In the genomic region with DNA sequence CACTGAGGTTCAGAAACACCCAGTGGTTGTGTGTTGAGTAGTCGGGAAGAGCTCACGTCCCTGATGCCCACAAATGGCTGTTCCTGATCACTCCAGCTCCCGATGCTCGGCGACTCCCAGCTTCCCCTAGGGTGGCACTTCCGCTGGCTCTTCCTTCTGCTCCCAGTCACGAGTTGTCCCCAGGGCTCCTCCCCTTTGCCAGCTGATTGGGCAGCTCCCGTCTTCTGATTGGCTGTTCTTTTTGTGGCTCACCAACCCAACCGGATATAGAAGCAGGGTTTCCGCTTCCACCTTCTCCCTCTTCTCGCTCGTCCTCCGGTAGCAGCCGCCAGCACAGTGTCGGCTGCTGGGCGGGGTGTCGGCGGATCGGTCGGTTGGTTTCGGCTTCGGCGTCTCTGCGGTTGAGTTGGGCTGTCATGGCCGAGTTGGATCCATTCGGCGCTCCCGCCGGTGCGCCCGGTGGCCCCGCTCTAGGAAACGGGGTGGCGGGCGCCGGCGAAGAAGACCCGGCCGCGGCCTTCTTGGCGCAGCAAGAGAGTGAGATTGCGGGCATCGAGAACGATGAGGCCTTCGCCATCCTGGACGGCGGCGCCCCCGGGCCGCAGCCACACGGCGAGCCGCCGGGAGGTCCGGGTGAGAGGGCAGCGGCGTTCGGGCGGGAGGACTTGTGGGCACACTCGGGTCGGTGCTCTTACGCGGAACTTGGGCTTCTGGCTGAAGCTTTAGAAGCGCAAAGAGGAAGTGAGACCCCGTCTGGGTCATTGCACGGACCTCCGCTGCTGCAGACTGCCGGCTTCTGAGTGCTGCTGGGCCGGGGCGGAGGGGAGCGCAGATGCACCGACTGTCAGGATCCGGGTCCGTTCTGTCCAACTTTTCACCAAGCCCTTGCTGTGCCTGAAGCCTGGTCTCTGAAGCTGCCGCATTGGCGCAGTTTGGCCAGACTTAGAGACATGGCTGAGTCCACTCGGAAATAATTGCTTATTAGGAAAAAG, we compare ENCODE assay signal across 7 mouse cellular contexts. TPM values are rescaled to one million over a fixed set of nuclear protein-coding genes. Genes with fewer than 3 reads are reported as not detected.
DNase-seq lines count a peak whose midpoint lies in the region; ATAC-seq lines count a peak whose summit lies in the region.

No protein-coding gene starts in this region.

- H3K4me3 ChIP-seq in intestine, embryonic 16.5 days (ENCODE audit: low read length), result peak overlapping the region; percentile 88
- peak overlapping the region; percentile 82 for H3K4me3 ChIP-seq in midbrain, embryonic 11.5 days (ENCODE audit: low read depth, low read length)

- H3K9me3 ChIP-seq in intestine, embryonic 16.5 days (ENCODE audit: control insufficient read depth, low read length), result no peaks in the 10 kb centered on the region
- H3K9me3 ChIP-seq in midbrain, embryonic 11.5 days (ENCODE audit: control insufficient read depth, low read length), result no peaks in the 10 kb centered on the region

- ATAC-seq in intestine, embryonic 16.5 days, result peak; percentile 96
- peak; percentile 99 for ATAC-seq in midbrain, embryonic 11.5 days (ENCODE audit: low FRiP score)

- H3K4me1 ChIP-seq in intestine, embryonic 16.5 days (ENCODE audit: control insufficient read depth, insufficient read depth, low read length), result peaks cover 24% of the 10 kb centered on the region
- H3K4me1 ChIP-seq in midbrain, embryonic 11.5 days (ENCODE audit: control insufficient read depth, insufficient read depth, low read length), result peaks cover 13% of the 10 kb centered on the region

- H3K27me3 ChIP-seq in intestine, embryonic 16.5 days (replicated peaks; ENCODE audit: control insufficient read depth, insufficient read depth, low read length), result no peaks in the 10 kb centered on the region
- peaks cover 3% of the 10 kb centered on the region; the same call in 1 of the 2 replicates for H3K27me3 ChIP-seq in midbrain, embryonic 11.5 days (ENCODE audit: control insufficient read depth, insufficient read depth, low read length)

- peak overlapping the region; percentile 88 for H3K4me2 ChIP-seq in intestine, embryonic 16.5 days (ENCODE audit: low read depth, low read length)
- H3K4me2 ChIP-seq in midbrain, embryonic 11.5 days, result peak overlapping the region; percentile 88

- H3K9ac ChIP-seq in intestine, embryonic 16.5 days (ENCODE audit: low read depth, low read length), result peak overlapping the region; percentile 94
- peak overlapping the region; percentile 78 for H3K9ac ChIP-seq in midbrain, embryonic 11.5 days (ENCODE audit: low read length)

- under 1% methylated on average over 77 of the region's 77 CpGs for WGBS in intestine, embryonic 16.5 days
- WGBS in midbrain, embryonic 11.5 days, result under 1% methylated on average over 77 of the region's 77 CpGs

- DNase-seq in adrenal gland, adult 2 months, result peak; percentile 95
- DNase-seq in embryo, embryonic 11.5 days (ENCODE audit: low read depth, low spot score), result peak; percentile 88
- DNase-seq in gastrocnemius, postnatal 36 days, result peak; percentile 80 to 90
- peak; percentile 90 to 92 for DNase-seq in left cerebral cortex, postnatal 36 days (ENCODE audit: low spot score in 2 of 2)
- peak; percentile 96 for DNase-seq in midbrain, embryonic 11.5 days (ENCODE audit: low spot score, missing footprints)
- peak; percentile 97 for DNase-seq in skeletal muscle tissue, adult 2 months (ENCODE audit: low read depth, low spot score)

- intact Hi-C loops in gastrocnemius, postnatal 36 days (cut with DNase I), result no loop called here
- intact Hi-C loops in left cerebral cortex, postnatal 36 days (cut with DNase I), result no loop called here

- H3K36me3 ChIP-seq in intestine, embryonic 16.5 days (ENCODE audit: control insufficient read depth, insufficient read depth, low read length), result no peaks in the 10 kb centered on the region
- H3K36me3 ChIP-seq in midbrain, embryonic 11.5 days (ENCODE audit: control insufficient read depth, insufficient read depth, low read length), result no peaks in the 10 kb centered on the region

- peak overlapping the region; percentile 84 for H3K27ac ChIP-seq in intestine, embryonic 16.5 days (ENCODE audit: low read length)
- no peak overlapping the region for H3K27ac ChIP-seq in midbrain, embryonic 11.5 days (ENCODE audit: low read depth, low read length)

RNA-seq across cellular contexts. Expression of a gene that starts 8.4 kb away (rescaled TPM):
- total RNA-seq in adrenal gland, adult 2 months (2021), result 100 to 1,000 TPM; 182 to 183 TPM
- polyA plus RNA-seq in adrenal gland, adult 2 months (2012; rRNA removed), result 141 and 143 TPM in 2 replicates
- total RNA-seq in gastrocnemius, postnatal 36 days (2021), result 10 to 100 TPM; 46.3 to 49.3 TPM
- polyA plus RNA-seq in intestine, embryonic 16.5 days (2015; fragmentation: Nextera tagmentation; extraction: Ambion mirVana), result 241 and 256 TPM in 2 replicates
- total RNA-seq in left cerebral cortex, postnatal 36 days (2021), result 100 to 1,000 TPM; 266 to 296 TPM
- 226 and 236 TPM in 2 replicates for polyA plus RNA-seq in midbrain, embryonic 11.5 days (2014; fragmentation: Nextera tagmentation; extraction: Ambion mirVana)

RNA-seq across cellular contexts. Expression of a gene that starts 29.4 kb away (rescaled TPM):
- not detected for total RNA-seq in adrenal gland, adult 2 months (2021)
- 0.04 TPM in 1 of 2 replicates, not detected in the other for polyA plus RNA-seq in adrenal gland, adult 2 months (2012; rRNA removed)
- total RNA-seq in gastrocnemius, postnatal 36 days (2021), result not detected
- not detected in 2 replicates for polyA plus RNA-seq in intestine, embryonic 16.5 days (2015; fragmentation: Nextera tagmentation; extraction: Ambion mirVana)
- not detected for total RNA-seq in left cerebral cortex, postnatal 36 days (2021)
- not detected in 2 replicates for polyA plus RNA-seq in midbrain, embryonic 11.5 days (2014; fragmentation: Nextera tagmentation; extraction: Ambion mirVana)

RNA-seq across cellular contexts. Expression of a gene that starts 55.5 kb away (rescaled TPM):
- total RNA-seq in adrenal gland, adult 2 months (2021), result 1 to 10 TPM; 3.9 to 4.4 TPM
- polyA plus RNA-seq in adrenal gland, adult 2 months (2012; rRNA removed), result 2.3 and 3.2 TPM in 2 replicates
- total RNA-seq in gastrocnemius, postnatal 36 days (2021), result 1 to 10 TPM; 2.4 to 3.0 TPM
- polyA plus RNA-seq in intestine, embryonic 16.5 days (2015; fragmentation: Nextera tagmentation; extraction: Ambion mirVana), result 69.4 and 78.5 TPM in 2 replicates
- 1 to 10 TPM; 2.5 to 3.2 TPM for total RNA-seq in left cerebral cortex, postnatal 36 days (2021)
- polyA plus RNA-seq in midbrain, embryonic 11.5 days (2014; fragmentation: Nextera tagmentation; extraction: Ambion mirVana), result 82.7 and 89.5 TPM in 2 replicates
